Mouse (Mus musculus): ENCODE measurements at regions not wholly inside any gene's neighbourhood (a gene's known extent, or its start where the extent isn't known, plus 50 kb on each side); places are given as distances from the start of the nearest gene placed in this dataset.

DNA sequence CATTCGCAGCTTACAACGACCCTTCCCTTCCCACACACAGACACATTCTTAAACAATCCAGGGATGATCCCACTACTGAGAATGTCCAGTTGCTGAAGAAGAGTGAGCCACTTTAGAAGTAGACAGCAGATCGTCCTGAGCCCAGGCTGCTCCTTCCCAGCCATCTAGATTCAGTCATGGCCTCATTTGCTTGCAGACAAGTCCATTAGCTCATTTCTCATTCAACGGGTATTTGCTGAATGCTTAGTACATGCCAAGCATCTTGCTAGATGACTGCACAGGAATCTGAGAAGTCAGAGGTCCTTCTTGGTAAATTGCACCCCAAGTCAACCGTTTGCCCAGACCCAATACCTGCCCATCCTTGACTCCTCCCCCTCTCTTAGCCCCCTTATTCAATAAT lies 57.8 kb downstream of the Ier5 start:
- no peak for DNase-seq
- intact Hi-C loops (cut with DNase I): no loop called here

- intact Hi-C loops (cut with DNase I): no loop called here
- no peak for DNase-seq
Observed at GRCm38 (mm10) chr1:155040939-155041371, 58.5 kb downstream of the Ier5 start.

- no peak for DNase-seq
- intact Hi-C loops (cut with DNase I): no loop called here
Observed at GRCm38 (mm10) chr1:155040086-155040726, 59.2 kb downstream of the Ier5 start.

DNA sequence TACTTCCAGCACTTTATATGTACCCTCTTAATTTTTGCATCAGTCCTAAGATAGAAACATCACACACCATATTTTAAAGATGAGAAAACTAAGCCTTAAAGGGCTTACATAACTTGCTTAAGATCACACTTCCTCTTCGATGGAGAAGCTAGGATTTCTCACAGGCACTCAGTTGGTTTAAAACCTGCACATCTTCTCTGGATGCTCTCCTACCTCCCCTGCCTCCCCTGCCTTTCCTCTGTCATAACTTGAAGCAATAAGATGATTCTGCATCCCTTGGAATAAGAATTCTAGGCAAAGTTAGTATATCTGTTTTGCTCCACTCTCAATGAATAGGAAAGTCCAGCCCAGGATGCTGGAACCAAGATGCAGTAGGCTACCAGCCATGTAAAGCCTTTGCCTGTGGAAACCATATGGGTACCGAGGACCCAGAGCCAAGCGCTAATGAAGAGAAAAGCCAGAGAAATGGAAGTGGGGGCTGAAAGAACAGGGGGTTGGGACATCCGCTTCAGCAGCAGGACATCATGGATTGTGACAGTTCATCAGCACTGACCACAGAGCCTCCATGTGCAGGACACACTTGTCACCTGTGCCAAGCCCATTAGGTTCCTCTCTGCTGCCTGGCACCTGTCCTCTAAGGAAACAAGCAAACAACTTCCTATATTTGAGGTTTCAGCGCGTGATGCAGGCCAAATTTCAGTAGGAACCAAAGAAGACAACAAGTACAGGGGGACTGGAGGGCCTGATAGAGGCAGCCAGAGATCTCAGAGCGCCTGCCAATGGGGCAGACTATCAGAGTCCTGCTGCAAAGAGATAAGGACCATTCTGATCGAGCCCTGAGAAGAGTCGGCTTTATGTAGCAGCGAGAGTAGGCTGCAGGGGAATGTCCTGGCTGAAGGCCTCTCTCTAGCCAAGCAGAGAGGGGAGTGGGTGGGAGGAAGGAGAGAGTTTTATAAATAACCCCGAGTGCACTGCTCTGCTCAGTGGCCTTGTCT lies 60.5 kb downstream of the Ier5 start:
- intact Hi-C loops (cut with DNase I): loop anchor here (10.0 kb wide), 1 partner anchor 496 kb away; no protein-coding TSS in a partner anchor
- DNase-seq: no peak

- intact Hi-C loops (cut with DNase I): loop anchor here (10.0 kb wide), 1 partner anchor 497 kb away; no protein-coding TSS in a partner anchor
- no peak for DNase-seq
Observed at GRCm38 (mm10) chr1:155037479-155037878, 62.0 kb downstream of the Ier5 start.

DNA sequence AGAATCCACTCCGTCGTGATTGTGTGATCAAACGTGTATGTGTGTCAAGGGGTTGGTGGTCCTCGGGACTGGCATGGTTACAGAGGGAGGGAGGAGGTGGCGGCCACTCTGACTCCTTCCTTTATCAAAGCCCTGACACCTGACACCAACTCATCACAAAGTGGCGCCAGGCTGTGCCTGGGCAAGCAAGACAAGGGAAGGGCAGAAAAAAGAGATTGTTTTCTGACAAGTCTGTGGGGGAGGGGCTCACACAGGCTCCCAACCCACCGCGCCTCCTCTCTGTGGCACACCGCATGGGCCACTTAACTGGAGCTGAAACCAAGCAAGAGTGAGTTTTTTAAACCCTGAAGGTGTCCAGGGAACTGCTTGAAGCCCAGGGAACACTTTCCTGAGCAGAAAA lies 68.5 kb downstream of the Ier5 start:
- intact Hi-C loops (cut with DNase I): loop anchor here (10.0 kb wide), 1 partner anchor 504 kb away; no protein-coding TSS in a partner anchor

DNA sequence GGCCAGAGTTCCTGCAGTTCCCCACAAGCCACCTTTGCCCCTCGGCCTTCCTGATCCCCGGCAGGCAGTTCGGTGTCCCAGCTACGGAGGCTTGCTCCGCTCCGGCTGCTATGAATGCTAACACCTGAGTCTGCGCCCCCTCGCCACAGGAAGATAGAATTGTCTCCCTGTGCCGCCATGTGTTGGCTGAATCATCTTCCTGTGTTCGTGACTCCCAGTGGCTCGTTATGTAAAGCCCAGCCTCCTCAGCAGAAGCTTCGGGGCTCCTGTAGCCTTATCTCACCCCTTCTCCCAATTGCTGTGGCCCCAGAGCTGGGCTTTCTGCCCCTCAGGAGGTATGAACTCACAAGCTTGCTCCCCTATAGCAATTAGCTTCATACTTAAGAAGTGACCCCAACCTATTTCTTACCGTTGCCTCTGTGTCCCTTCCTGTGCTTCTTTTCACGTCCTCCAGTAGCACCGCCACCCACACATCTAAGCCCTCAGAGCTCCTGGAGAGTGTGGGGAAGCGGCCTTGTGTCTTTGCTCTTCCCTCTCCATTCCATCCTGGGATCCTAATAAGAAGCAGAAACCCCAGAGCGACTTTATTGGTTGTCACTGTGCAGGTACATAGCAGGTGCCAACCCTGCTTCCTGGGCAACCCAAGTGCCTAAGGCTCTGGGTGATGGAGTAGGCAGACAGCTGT lies 70.1 kb downstream of the Ier5 start:
- intact Hi-C loops (cut with DNase I): no loop called here
- no peak for DNase-seq

More for the DNA sequence above, 68.5 kb downstream of the Ier5 start:
- DNase-seq: no peak

GRCm38 (mm10) chr1:155028735-155029134 lies 70.7 kb downstream of the Ier5 start:
- intact Hi-C loops (cut with DNase I): no loop called here
- no peak for DNase-seq

DNA sequence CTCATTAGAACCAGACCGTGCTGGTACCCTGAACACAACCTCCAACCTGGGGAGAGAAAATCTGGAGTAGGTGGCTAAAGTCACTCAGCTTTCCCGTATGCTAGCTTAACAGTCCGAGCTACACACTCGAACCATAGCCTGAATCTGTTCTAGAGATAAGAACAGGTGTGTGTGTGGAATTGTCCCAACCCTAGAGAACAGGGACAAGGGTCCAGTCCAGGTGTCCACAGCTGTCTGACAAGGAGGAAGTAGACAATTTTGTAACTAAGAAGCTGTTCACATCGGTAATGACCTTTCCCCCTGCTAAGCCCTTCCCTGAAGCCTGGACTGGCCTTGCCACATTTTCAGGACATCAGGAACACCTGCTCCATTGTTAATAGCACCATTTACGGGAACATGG lies 71.3 kb downstream of the Ier5 start:
- DNase-seq: no peak
- intact Hi-C loops (cut with DNase I): no loop called here

DNA sequence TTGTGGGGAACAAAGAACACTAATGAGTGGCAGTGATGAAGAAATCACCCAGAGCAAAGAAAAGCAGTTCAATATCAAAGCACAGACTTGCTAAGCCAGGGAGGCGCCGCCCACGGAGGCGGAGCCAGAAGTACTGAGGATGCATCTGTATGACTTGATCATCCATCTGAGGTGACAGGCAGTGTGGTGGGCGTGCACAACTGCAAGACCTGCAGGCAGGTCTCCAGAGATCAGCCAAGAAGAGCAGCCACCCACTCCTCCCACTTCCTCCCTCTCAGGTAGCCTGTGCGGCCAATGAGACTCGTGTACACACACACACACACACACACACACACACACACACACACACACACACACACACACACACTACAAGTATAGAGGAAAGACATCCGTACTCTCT lies 71.9 kb downstream of the Ier5 start:
- intact Hi-C loops (cut with DNase I): loop anchor here (2.0 kb wide), 1 partner anchor 21 kb away; no protein-coding TSS in a partner anchor
- DNase-seq: no peak

GRCm38 (mm10) chr1:155025862-155026478 lies 73.5 kb downstream of the Ier5 start:
- intact Hi-C loops (cut with DNase I): loop anchor here (1.0 to 2.0 kb wide), 3 partner anchors 23 to 256 kb away; no protein-coding TSS in a partner anchor
- peak; percentile 83 for DNase-seq

DNA sequence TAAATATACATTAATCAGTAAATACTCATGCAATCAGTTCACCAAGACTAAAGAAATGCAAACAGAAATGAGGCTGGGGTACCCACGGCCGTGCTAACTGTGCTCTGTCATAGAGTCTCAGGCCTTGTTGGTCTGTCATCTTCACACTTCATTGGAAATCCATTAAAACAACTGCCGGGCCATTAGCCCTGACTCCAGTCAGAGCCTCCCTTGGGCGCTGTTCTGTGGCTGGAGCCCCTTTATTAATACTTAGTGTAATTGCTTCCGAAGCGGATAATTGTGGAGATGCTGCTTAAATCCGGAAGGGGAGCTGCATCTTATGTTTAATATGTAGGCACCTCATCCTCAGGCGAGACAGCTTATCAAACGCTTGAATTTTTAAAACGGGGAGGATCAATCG lies 76.1 kb downstream of the Ier5 start:
- no peak for DNase-seq
- intact Hi-C loops (cut with DNase I): no loop called here

- intact Hi-C loops (cut with DNase I): no loop called here
- DNase-seq: no peak
Observed at GRCm38 (mm10) chr1:155015669-155016068, 83.8 kb downstream of the Ier5 start.

DNA sequence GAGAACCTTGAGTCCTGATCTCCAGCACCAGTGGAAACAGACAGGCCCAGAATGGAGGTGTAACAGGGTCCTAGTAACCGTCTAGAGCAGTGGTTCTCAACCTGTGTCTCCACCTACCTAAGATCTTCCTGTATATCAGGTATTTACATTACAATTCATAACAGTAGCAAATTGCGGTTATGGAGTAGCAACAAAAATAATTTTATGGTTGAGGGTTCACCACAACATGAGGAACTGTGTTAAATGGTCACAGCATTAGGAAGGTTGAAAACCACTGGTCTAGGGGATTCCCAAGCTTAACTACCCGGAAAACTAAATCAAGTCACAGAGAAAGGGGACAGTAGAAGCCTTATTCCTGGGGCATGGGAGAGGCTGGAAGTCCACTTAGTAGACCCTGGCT lies 84.5 kb downstream of the Ier5 start:
- DNase-seq: no peak
- intact Hi-C loops (cut with DNase I): no loop called here

- DNase-seq: no peak
- intact Hi-C loops (cut with DNase I): no loop called here
Observed at GRCm38 (mm10) chr1:155013784-155014183, 85.7 kb downstream of the Ier5 start.

DNA sequence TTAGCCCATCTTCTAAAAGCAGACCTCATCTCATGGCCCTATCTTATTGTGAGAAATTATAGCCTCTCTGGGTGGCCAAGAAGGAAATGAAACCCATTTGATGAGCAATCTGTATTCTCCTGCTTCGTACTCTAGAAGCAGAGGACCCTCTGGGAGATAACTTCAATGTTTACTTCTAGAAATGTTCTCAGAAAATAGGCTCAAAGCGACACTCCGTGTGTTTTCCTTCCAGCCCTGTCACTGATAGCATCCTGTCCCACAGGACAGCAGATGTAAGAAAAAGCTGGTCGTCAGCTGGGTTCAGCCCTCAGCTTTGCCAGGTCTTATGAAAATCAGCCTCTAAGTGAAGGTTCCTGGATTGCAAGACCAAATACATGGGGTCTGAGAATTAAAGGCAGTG lies 86.1 kb downstream of the Ier5 start:
- intact Hi-C loops (cut with DNase I): no loop called here
- DNase-seq: no peak

GRCm38 (mm10) chr1:155006539-155007486 lies 92.6 kb downstream of the Ier5 start:
- peak; percentile 85 to 88 for DNase-seq
- intact Hi-C loops (cut with DNase I): loop anchor here (1.0 to 5.0 kb wide), 3 partner anchors 120 to 726 kb away; no protein-coding TSS in a partner anchor

- intact Hi-C loops (cut with DNase I): loop anchor here (1.0 to 5.0 kb wide), 3 partner anchors 119 to 725 kb away; no protein-coding TSS in a partner anchor
- DNase-seq: no peak
Observed at GRCm38 (mm10) chr1:155006099-155006498, 93.3 kb downstream of the Ier5 start.

DNA sequence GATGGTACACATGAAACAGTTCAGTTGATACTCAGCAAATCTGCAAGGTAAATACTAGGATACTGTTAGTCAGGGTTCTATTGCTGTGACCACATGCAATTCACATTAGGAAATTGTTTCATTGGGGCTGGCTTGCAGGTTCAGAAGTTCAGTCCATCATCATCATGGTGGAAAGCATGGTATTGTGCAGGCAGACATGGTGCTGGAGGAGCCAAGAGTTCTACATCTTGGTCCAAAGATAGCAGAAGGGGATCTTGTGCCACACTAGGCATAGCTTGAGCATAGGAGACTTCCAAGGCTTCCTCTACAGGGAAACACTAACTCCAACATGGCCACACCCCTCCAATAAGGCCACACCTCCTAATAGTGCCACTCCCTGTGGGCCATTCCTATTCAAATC lies 99.1 kb downstream of the Ier5 start:
- intact Hi-C loops (cut with DNase I): no loop called here
- no peak for DNase-seq

Data from heart, postnatal 36 days (tissue).